In the genomic region with DNA sequence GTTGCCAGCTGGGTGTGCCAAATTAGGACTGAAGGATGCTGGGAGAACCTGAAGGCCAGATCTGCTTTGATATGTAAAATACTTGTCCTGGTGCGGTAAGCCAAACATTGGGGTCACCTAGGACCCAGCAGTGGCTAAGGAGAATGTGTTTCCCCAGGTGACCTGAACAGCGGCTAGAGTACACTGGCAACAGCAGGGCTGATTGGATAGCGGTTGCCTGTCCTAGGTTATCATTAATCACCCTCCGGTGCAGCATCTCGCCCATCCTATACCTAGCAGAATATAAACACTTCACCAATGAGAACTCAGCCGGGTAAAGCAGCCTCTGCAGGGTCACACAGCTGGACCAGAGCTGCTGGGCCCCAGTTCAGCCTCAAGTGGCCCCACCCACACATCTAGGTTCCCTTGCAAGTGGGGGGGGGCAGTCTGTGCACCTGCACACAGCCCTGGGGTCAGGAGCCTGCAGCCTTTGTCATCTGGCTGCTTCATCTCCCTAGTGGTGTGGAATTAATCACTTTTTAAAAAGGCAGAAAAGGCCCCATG, we compare ENCODE assay signal across 10 mouse cellular contexts.
DNase-seq lines count a peak whose midpoint lies in the region; ATAC-seq and TF ChIP-seq lines count a peak whose summit lies in the region.
"Had no signal": no experiment of that assay in that cellular context is flagged by ENCODE, and none has a peak within 500 bp of the region (broad histone marks: within the 10 kb centered on the region; RNA-seq: fewer than 3 reads in every experiment).

No protein-coding gene starts in this region.

- intact Hi-C loops in gastrocnemius, postnatal 14 days (cut with DNase I; ENCODE audit: low total_unique reads): no loop called here

- no peaks in the 10 kb centered on the region for H3K36me3 ChIP-seq in forebrain, embryonic 11.5 days (ENCODE audit: control insufficient read depth, insufficient read depth, low read length)
- no peaks in the 10 kb centered on the region; the same call in 1 of the 2 replicates for H3K36me3 ChIP-seq in forebrain, embryonic 16.5 days (ENCODE audit: control insufficient read depth, insufficient read depth)
- H3K36me3 ChIP-seq in G1E (replicated peaks): peaks cover 42% of the 10 kb centered on the region
- H3K36me3 ChIP-seq in hindbrain, postnatal 0 days (ENCODE audit: insufficient read depth, low read length): no peaks in the 10 kb centered on the region
- H3K36me3 ChIP-seq in midbrain, embryonic 14.5 days (ENCODE audit: control insufficient read depth, insufficient read depth, low read length): no peaks in the 10 kb centered on the region

- no peak overlapping the region for H3K4me3 ChIP-seq in forebrain, embryonic 11.5 days (ENCODE audit: low read depth, low read length)
- H3K4me3 ChIP-seq in forebrain, embryonic 16.5 days (replicated peaks; ENCODE audit: low read length): no peak overlapping the region
- peak overlapping the region; percentile 20; the same call in 1 of the 2 replicates for H3K4me3 ChIP-seq in G1E (ENCODE audit: low read depth, low read length)
- H3K4me3 ChIP-seq in hindbrain, postnatal 0 days (ENCODE audit: low read length): no peak overlapping the region
- no peak overlapping the region for H3K4me3 ChIP-seq in midbrain, embryonic 14.5 days (replicated peaks; ENCODE audit: low read depth, low read length)
- no peak overlapping the region for H3K4me3 ChIP-seq in layer of hippocampus, adult 2 months
- H3K4me3 ChIP-seq: heart, adult 2 months had no signal

- peak; percentile 53 for DNase-seq in forebrain, embryonic 11.5 days (ENCODE audit: low spot score)
- DNase-seq in G1E (ENCODE audit: low spot score): no peak
- DNase-seq in hindbrain, postnatal 0 days (ENCODE audit: low spot score): no peak
- peak; percentile 38 for DNase-seq in midbrain, embryonic 14.5 days
- no peak for DNase-seq in right cerebral cortex, adult 18-20 months
- DNase-seq in gastrocnemius, postnatal 14 days: no peak
- no peak for DNase-seq in layer of hippocampus, adult 2 months (ENCODE audit: low spot score in 2 of 2)
- DNase-seq: heart, adult 2 months; lung, adult 2 months had no signal

- no peaks in the 10 kb centered on the region for H3K4me1 ChIP-seq in forebrain, embryonic 11.5 days (replicated peaks; ENCODE audit: control insufficient read depth, insufficient read depth, low read length)
- H3K4me1 ChIP-seq in forebrain, embryonic 16.5 days (replicated peaks; ENCODE audit: control insufficient read depth, insufficient read depth, low read length): no peaks in the 10 kb centered on the region
- peaks cover 73% of the 10 kb centered on the region for H3K4me1 ChIP-seq in G1E (ENCODE audit: insufficient read depth, low read depth, low read length)
- H3K4me1 ChIP-seq in hindbrain, postnatal 0 days (ENCODE audit: insufficient read depth, low read length): no peaks in the 10 kb centered on the region
- H3K4me1 ChIP-seq in midbrain, embryonic 14.5 days (ENCODE audit: control insufficient read depth, insufficient read depth, low read length): peaks cover 13% of the 10 kb centered on the region

- peak; percentile 71 for ATAC-seq in forebrain, embryonic 11.5 days (replicated peaks; ENCODE audit: low FRiP score)
- ATAC-seq in forebrain, embryonic 16.5 days: no peak
- ATAC-seq in G1E (ENCODE audit: extremely low read depth, insufficient number of reproducible peaks, low FRiP score, poor library complexity, severe bottlenecking): peak; percentile 1; the same call in 1 of the 2 replicates
- ATAC-seq in hindbrain, postnatal 0 days: peak; percentile 36; the same call in 1 of the 2 replicates
- ATAC-seq in midbrain, embryonic 14.5 days (ENCODE audit: low FRiP score, low TSS enrichment): peak; percentile 67; the same call in 1 of the 2 replicates

- no peak for TF ChIP-seq CTCF in G1E (IDR thresholded peaks at IDR 0.05; ENCODE audit: low read depth, low read length)
- TF ChIP-seq CTCF in hindbrain, postnatal 0 days (IDR thresholded peaks at IDR 0.05; ENCODE audit: low read depth): no peak
- TF ChIP-seq CTCF in layer of hippocampus, adult 2 months (conservative IDR thresholded peaks at IDR 0.05): no peak

- 27% methylated on average over 6 of the region's 6 CpGs for WGBS in forebrain, embryonic 11.5 days
- WGBS in forebrain, embryonic 16.5 days: 37% methylated on average over 6 of the region's 6 CpGs
- WGBS in hindbrain, postnatal 0 days: 31% methylated on average over 6 of the region's 6 CpGs
- 30% methylated on average over 6 of the region's 6 CpGs for WGBS in midbrain, embryonic 14.5 days

- H3K9ac ChIP-seq in forebrain, embryonic 11.5 days (ENCODE audit: low read length): no peak overlapping the region
- no peak overlapping the region for H3K9ac ChIP-seq in forebrain, embryonic 16.5 days (replicated peaks; ENCODE audit: low read depth, low read length)
- H3K9ac ChIP-seq in hindbrain, postnatal 0 days (replicated peaks; ENCODE audit: low read length): no peak overlapping the region
- no peak overlapping the region for H3K9ac ChIP-seq in midbrain, embryonic 14.5 days (replicated peaks; ENCODE audit: low read length)

- H3K27ac ChIP-seq in forebrain, embryonic 11.5 days (ENCODE audit: low read depth, low read length): no peak overlapping the region
- no peak overlapping the region for H3K27ac ChIP-seq in forebrain, embryonic 16.5 days (ENCODE audit: low read length)
- no peak overlapping the region for H3K27ac ChIP-seq in hindbrain, postnatal 0 days
- 0 out of 2 replicates have a peak overlapping the region, but pooled peaks have one; percentile 5 for H3K27ac ChIP-seq in midbrain, embryonic 14.5 days (replicated peaks; ENCODE audit: low read depth, low read length)
- no peak overlapping the region for H3K27ac ChIP-seq in layer of hippocampus, adult 2 months

- H3K9me3 ChIP-seq in forebrain, embryonic 11.5 days (ENCODE audit: control insufficient read depth, low read length): no peaks in the 10 kb centered on the region
- no peaks in the 10 kb centered on the region for H3K9me3 ChIP-seq in forebrain, embryonic 16.5 days (ENCODE audit: control insufficient read depth, low read length)
- no peaks in the 10 kb centered on the region for H3K9me3 ChIP-seq in G1E (replicated peaks)
- H3K9me3 ChIP-seq in hindbrain, postnatal 0 days (ENCODE audit: low read length): no peaks in the 10 kb centered on the region
- no peaks in the 10 kb centered on the region for H3K9me3 ChIP-seq in midbrain, embryonic 14.5 days (ENCODE audit: control insufficient read depth, low read length)

- no peaks in the 10 kb centered on the region for H3K27me3 ChIP-seq in forebrain, embryonic 11.5 days (ENCODE audit: control insufficient read depth, insufficient read depth, low read length)
- H3K27me3 ChIP-seq in forebrain, embryonic 16.5 days (replicated peaks; ENCODE audit: control insufficient read depth, insufficient read depth, low read length): no peaks in the 10 kb centered on the region
- H3K27me3 ChIP-seq in G1E (ENCODE audit: insufficient read depth, low read length): no peaks in the 10 kb centered on the region
- no peaks in the 10 kb centered on the region for H3K27me3 ChIP-seq in hindbrain, postnatal 0 days (ENCODE audit: insufficient read depth, low read length)
- H3K27me3 ChIP-seq in midbrain, embryonic 14.5 days (ENCODE audit: control insufficient read depth, insufficient read depth, low read length): no peaks in the 10 kb centered on the region

- H3K4me2 ChIP-seq in forebrain, embryonic 11.5 days (ENCODE audit: low read depth, low read length, severe bottlenecking): no peak overlapping the region
- H3K4me2 ChIP-seq in forebrain, embryonic 16.5 days (ENCODE audit: low read length): no peak overlapping the region
- H3K4me2 ChIP-seq in hindbrain, postnatal 0 days (ENCODE audit: low read depth, low read length): no peak overlapping the region
- no peak overlapping the region for H3K4me2 ChIP-seq in midbrain, embryonic 14.5 days (ENCODE audit: low read length)

Comparison
In these comparisons a context has a peak if more than half of its experiments do, and no peak if none do; other contexts are left out.
1. DNase-seq: peak in forebrain, embryonic 11.5 days (single experiment) and midbrain, embryonic 14.5 days (single experiment); none in G1E (single experiment), hindbrain, postnatal 0 days (single experiment), right cerebral cortex, adult 18-20 months (single experiment), gastrocnemius, postnatal 14 days (single experiment) and layer of hippocampus, adult 2 months (0 of 2).